Mouse (Mus musculus) forebrain, postnatal 0 days (tissue): ENCODE measurements around the gene Zfp653. TPM values are rescaled to one million over a fixed set of nuclear protein-coding genes. Genes with fewer than 3 reads are reported as not detected.

ENCODE experiments used
- ATAC-seq: fragments of 200-750 bp; cut with Nextera tagmentation; 2 replicates; pipeline ENCODE4 v1.8.0; 2017; ENCODE audit warnings: mild to moderate bottlenecking, moderate library complexity
- DNase-seq: peaks from one replicate; pipeline ENCODE4 v3.0.0-alpha.2; 2015
- H3K27ac ChIP-seq: fragments of 300-500 bp; sonication (generic); 2 replicates; pipeline ENCODE4 v1.5.1; 2014; ENCODE audit warnings: low read depth, mild to moderate bottlenecking, antibody characterized with exemption, low read length, moderate library complexity, mixed read lengths
- H3K27me3 ChIP-seq: fragments of 300-500 bp; sonication (generic); 2 replicates; pipeline ENCODE4 v1.6.1; 2014; ENCODE audit warnings: mild to moderate bottlenecking, low read length, mixed read lengths; ENCODE audit not compliant: insufficient read depth
- H3K36me3 ChIP-seq: fragments of 300-500 bp; sonication (generic); 2 replicates; pipeline ENCODE4 v1.6.1; 2014; ENCODE audit warnings: mild to moderate bottlenecking, moderate library complexity; ENCODE audit not compliant: insufficient read depth
- H3K4me1 ChIP-seq: fragments of 300-500 bp; sonication (generic); 2 replicates; pipeline ENCODE4 v1.6.1; 2014; ENCODE audit warnings: antibody characterized with exemption; ENCODE audit not compliant: insufficient read depth
- H3K4me2 ChIP-seq: fragments of 300-500 bp; sonication (generic); 2 replicates; pipeline ENCODE4 v1.6.1; 2014; ENCODE audit warnings: low read depth, mild to moderate bottlenecking, moderate library complexity
- H3K4me3 ChIP-seq: fragments of 300-500 bp; sonication (generic); 2 replicates; pipeline ENCODE4 v1.5.1; 2014; ENCODE audit warnings: low read depth, low read length, mixed read lengths
- H3K9ac ChIP-seq: fragments of 300-500 bp; sonication (generic); 2 replicates; pipeline ENCODE4 v1.6.1; 2014; ENCODE audit warnings: mild to moderate bottlenecking
- H3K9me3 ChIP-seq: fragments of 300-500 bp; sonication (generic); 2 replicates; pipeline ENCODE4 v1.6.1; 2016; ENCODE audit warnings: low read length
- CTCF ChIP-seq: sonication (generic); IDR thresholded peaks from 2 replicates; pipeline ENCODE4 v1.5.1; 2016; ENCODE audit warnings: antibody characterized with exemption, control low read depth, low read depth
- WGBS: fragments of 180-500 bp; shearing (Covaris S2); extraction: QIAGEN DNeasy Blood & Tissue Kit; methylation state at CpG from one replicate; pipeline ENCODE4 v1.1.7; 2014; 5-methylcytosine and 5-hydroxymethylcytosine counted together
- polyA plus RNA-seq: library from polyadenylated mRNA; unstranded; fragments of >200 nt; fragmentation: Nextera tagmentation; extraction: Ambion mirVana; gene quantifications from 2 replicates; pipeline ENCODE4 v1.2.1, GENCODE M21; 2015
- total RNA-seq: library from RNA; depleted of rRNA; stranded (reverse); fragments of >200 nt; gene quantifications from 2 replicates; pipeline ENCODE4 v1.2.3, GENCODE M21; 2014

Zfp653 gene
- total and polyA plus RNA-seq, 2 experiments from 2014 or later, result 16.3 to 32.3 TPM

- H3K4me3 ChIP-seq, result no peak overlapping the region
- no peak overlapping the region for H3K9ac ChIP-seq
- 86% methylated on average over 7 of the region's 9 CpGs for WGBS
- DNase-seq (no peak), ATAC-seq (no peak)
- H3K36me3 ChIP-seq, result peaks cover 36% of the 10 kb centered on the region
- no peak for TF ChIP-seq CTCF
- H3K9me3 ChIP-seq, result no peaks in the 10 kb centered on the region
- H3K27me3 ChIP-seq, result no peaks in the 10 kb centered on the region
- peaks cover 6% of the 10 kb centered on the region; the same call in 1 of the 2 replicates for H3K4me1 ChIP-seq
- H3K4me2 ChIP-seq, result no peak overlapping the region
- H3K27ac ChIP-seq, result no peak overlapping the region
Observed at GRCm38 (mm10) chr9:22057031-22057517, 14.1 kb downstream of the Zfp653 start.

- H3K27ac ChIP-seq, result no peak overlapping the region
- no peak for DNase-seq
- H3K36me3 ChIP-seq, result peaks cover 31% of the 10 kb centered on the region
- no peak overlapping the region for H3K4me2 ChIP-seq
- no peaks in the 10 kb centered on the region for H3K9me3 ChIP-seq
- H3K9ac ChIP-seq, result no peak overlapping the region
- ATAC-seq, result no peak
- H3K27me3 ChIP-seq, result no peaks in the 10 kb centered on the region
- H3K4me1 ChIP-seq, result peaks cover 6% of the 10 kb centered on the region; the same call in 1 of the 2 replicates
- TF ChIP-seq CTCF, result no peak
- H3K4me3 ChIP-seq, result no peak overlapping the region
- WGBS, result 73% methylated on average over 9 of the region's 9 CpGs
Observed at GRCm38 (mm10) chr9:22056303-22056910, 14.8 kb downstream of the Zfp653 start.

GRCm38 (mm10) chr9:22055713-22056112 is 15.5 kb downstream of the Zfp653 start:
- no peaks in the 10 kb centered on the region for H3K9me3 ChIP-seq
- no peaks in the 10 kb centered on the region for H3K27me3 ChIP-seq
- TF ChIP-seq CTCF, result no peak
- H3K4me1 ChIP-seq, result peaks cover 6% of the 10 kb centered on the region; the same call in 1 of the 2 replicates
- no peak overlapping the region for H3K4me2 ChIP-seq
- peaks cover 25% of the 10 kb centered on the region for H3K36me3 ChIP-seq
- DNase-seq (no peak), ATAC-seq (no peak)
- no peak overlapping the region for H3K4me3 ChIP-seq
- no peak overlapping the region for H3K27ac ChIP-seq
- no peak overlapping the region for H3K9ac ChIP-seq
- 45% methylated on average over 29 of the region's 29 CpGs for WGBS

- Histone ChIP-seq H3K9me3 (no peaks in the 10 kb centered on the region), H3K9ac (peak overlapping the region; percentile 31; the same call in 1 of the 2 replicates), H3K27ac (0 out of 2 replicates have a peak overlapping the region, but pooled peaks have one; percentile 15), H3K4me2 (peak overlapping the region; percentile 59), H3K36me3 (peaks cover 24% of the 10 kb centered on the region), H3K4me1 (peaks cover 6% of the 10 kb centered on the region; the same call in 1 of the 2 replicates), H3K27me3 (no peaks in the 10 kb centered on the region), H3K4me3 (peak overlapping the region; percentile 27)
- 3% methylated on average over 32 of the region's 32 CpGs for WGBS
- ATAC-seq (peak; percentile 64), DNase-seq (peak; percentile 89)
- peak; percentile 81 for TF ChIP-seq CTCF
Observed at GRCm38 (mm10) chr9:22054411-22055076, 16.6 kb downstream of the Zfp653 start.

GRCm38 (mm10) chr9:22053657-22054056 is 17.5 kb downstream of the Zfp653 start:
- H3K4me3 ChIP-seq, result no peak overlapping the region
- H3K9ac ChIP-seq, result no peak overlapping the region
- no peak for ATAC-seq
- peaks cover 22% of the 10 kb centered on the region for H3K36me3 ChIP-seq
- TF ChIP-seq CTCF, result no peak
- peaks cover 10% of the 10 kb centered on the region for H3K4me1 ChIP-seq
- H3K9me3 ChIP-seq, result no peaks in the 10 kb centered on the region
- H3K27ac ChIP-seq, result no peak overlapping the region
- DNase-seq, result no peak
- H3K27me3 ChIP-seq, result no peaks in the 10 kb centered on the region
- no peak overlapping the region for H3K4me2 ChIP-seq
- 49% methylated on average over 7 of the region's 7 CpGs for WGBS

GRCm38 (mm10) chr9:22051958-22052254 is 19.3 kb downstream of the Zfp653 start, which contains the start of gene Elavl3:
TSS of gene Elavl3 (minus strand) at chr9:22052023.
- peak within 1 kb of the TSS; percentile 95 for H3K27ac ChIP-seq
- H3K9me3 ChIP-seq, result no peaks in the 10 kb centered on the region
- peak; percentile 28; the same call in 1 of the 2 replicates for TF ChIP-seq CTCF
- peak within 1 kb of the TSS; percentile 95 for H3K9ac ChIP-seq
- H3K4me3 ChIP-seq, result peak within 1 kb of the TSS; percentile 92
- DNase-seq, result peak; percentile 94
- peaks cover 6% of the 10 kb centered on the region for H3K36me3 ChIP-seq
- 9% methylated on average over 20 of the region's 28 CpGs for WGBS
- no peaks in the 10 kb centered on the region for H3K27me3 ChIP-seq
- peak within 1 kb of the TSS; percentile 79 for H3K4me2 ChIP-seq
- H3K4me1 ChIP-seq, result peaks cover 19% of the 10 kb centered on the region
- ATAC-seq, result peak; percentile 85
